Mouse (Mus musculus) urinary bladder, adult 18-20 months (tissue): ENCODE measurements at regions not wholly inside any gene's neighbourhood (a gene's known extent, or its start where the extent isn't known, plus 50 kb on each side); places are given as distances from the start of the nearest gene placed in this dataset.

Source experiments
- DNase-seq, 2 experiments: peaks; one replicate each; pipeline ENCODE4 v3.0.0; 2022; ENCODE audit warnings: low spot score in 2 of 2, mixed read lengths in 2 of 2

DNA sequence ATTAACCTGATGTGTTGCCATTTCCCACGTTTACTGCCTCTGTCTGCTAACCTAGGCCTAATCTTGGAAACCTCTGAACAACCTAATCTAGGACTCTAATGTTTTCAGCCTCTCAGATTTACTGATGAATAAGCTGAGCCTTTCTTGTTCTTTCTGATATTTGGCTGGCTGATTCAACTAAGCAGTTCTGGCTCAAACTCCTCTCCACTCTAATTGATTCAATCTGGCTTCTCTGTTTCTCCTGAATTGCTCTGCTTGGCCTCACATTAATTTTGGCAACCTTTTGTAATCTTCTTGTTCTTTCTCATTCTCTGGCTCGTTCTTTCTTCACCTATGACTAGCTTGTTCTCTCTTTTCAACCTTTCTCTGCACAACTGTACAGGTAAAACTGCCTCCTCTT, 1561.2 kb upstream of the Zeb2 start:
- DNase-seq, result no peak

DNA sequence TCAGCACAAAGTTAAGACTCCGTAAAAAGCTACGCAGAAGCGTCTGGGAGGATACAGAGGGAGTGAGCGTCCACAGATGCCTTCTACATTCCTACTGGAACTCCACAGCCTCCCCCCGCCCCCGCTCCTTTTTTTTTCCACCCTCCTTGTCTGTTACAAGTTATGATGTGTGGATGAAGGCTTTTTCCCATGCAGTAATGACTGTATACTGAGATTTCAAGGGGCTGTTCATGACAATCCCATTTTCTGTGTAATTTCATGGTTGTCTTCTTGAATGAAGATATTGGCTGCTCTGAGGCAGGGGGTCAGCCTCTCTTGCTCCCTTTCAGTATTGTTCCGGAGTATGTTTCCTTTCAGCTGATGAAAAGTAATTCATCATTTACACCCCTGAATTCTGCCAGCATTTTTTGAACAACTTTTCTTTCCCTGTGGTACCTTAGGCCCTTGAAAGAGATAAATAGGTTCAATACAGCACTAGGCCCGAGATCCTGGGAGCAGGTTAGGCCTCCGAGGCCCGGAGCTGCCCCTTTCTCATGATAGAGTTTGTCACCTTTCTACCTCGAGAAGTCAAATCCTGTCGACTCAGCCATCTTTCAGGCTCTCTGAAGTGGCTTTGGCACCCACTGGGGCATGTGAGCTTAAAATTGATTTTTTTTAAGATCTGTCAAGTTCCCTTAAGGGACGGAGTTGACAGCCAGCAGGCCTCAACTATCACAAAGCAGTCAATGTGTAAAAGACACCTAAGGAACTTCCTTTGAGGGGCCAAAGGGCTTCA, 1552.5 kb upstream of the Zeb2 start:
- DNase-seq, result no peak

DNA sequence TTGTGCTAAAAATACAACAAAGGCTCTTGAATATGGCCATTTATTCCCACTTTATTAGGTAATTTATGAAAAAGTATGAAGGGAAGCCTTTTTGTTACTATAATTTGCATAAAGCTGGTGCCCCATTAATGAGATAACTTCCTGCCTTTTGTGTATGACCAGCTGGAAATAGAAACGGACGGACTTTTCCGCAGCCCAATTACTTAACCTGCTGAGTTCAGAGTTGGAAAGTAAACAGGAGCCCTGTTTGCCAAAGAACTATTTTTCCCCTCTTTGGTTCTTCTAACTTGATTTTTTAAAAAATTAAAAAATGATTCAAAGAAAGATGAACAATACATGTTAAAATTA, 1549.8 kb upstream of the Zeb2 start:
- no peak for DNase-seq

DNA sequence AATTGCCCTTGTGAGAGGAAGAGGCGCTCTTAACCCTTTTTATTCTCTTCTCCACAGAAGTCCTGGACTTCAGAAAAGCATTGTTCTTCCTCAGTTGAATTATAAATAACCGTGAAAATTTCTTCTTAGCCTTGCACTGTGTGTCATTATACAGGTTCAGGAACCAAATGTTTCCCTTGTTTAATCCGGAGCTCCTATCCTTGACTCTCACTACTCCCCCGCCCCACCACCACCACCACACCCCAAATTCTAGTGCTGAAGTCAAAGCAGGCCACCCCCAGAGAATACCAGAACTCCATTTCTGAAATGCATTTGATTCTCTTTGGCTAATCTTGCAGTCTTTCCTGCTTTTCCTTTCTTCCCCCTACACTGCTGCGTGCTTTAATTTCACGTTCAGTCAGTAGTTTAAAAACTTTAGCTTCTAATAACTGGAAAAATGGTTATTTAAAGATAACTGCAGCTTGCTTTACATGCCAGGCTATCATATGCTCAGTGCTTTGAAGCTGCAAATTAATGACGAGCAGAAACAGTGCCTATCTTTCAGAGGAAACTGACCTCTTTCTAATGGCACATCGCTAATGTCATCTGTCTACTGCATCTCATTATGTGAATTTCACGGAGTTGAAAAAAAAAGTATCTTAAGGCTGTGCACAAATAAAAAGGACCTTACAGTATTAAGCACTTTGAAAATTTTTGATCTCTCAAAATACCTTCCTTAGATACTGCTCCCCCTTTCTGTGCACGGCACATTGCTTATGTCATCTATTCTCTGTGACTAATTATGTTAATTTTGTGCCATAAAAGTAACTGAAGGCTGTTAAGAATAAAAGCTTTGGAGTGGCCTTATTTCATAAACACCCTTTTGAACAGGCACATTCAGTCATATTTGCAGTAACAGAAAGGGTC, 1549.1 kb upstream of the Zeb2 start:
- DNase-seq, result no peak

DNA sequence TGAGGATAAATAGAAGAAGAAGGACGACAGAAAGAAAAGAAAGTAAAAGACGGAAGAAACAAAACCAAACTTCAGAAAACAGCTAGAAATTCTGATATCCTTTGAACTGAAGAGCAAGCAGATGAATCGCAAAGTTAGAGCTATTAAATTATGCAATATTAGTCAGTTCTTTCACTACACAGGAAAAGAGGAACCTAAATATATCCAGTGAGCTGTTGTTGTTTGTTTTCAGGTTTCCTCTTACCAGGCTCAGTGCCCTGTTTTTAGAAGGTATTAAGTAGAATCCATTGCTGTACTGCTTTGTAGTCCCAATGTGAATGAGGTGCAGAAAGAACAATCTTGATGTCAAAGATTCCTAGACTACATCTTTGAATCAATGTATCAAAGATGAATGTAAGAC, 1544.7 kb upstream of the Zeb2 start:
- DNase-seq, result no peak

DNA sequence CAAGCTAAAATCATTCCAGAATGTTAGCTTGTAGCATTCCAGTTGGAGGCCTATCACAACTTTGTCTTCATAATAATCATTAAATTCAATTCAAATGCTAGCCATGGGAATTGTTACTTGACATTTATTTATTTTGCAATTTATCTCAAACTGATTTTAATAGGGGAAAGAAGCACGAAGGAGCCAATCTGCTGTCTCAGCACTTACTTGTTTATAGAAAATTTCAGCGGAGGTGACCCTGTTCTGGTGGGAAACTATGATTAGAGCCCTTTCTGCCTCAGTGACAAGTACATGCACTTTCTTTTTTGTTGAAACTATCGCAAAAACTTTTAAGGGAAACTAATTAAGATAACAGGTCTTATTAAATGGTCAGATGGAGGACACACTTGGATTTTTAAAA, 1543.4 kb upstream of the Zeb2 start:
- no peak for DNase-seq

DNA sequence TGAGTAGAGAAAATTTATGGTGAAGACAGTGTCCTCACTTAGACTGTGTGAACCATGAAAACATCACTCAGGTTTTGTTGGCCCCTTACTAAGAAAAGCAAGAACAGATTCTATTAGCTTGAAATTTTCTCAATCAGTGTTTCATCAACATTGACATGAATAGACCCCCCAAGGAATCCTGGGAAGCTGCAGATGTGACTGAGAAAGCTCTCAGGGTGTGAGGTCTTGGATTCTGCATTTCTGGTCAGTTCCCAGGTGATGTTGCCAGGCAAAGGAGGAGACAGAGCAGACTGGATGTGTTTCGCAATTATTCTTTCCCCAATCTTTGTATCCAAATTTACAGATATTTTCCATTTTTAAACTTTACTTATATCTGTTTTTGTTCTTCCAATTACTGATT, 1538.1 kb upstream of the Zeb2 start:
- no peak for DNase-seq

DNA sequence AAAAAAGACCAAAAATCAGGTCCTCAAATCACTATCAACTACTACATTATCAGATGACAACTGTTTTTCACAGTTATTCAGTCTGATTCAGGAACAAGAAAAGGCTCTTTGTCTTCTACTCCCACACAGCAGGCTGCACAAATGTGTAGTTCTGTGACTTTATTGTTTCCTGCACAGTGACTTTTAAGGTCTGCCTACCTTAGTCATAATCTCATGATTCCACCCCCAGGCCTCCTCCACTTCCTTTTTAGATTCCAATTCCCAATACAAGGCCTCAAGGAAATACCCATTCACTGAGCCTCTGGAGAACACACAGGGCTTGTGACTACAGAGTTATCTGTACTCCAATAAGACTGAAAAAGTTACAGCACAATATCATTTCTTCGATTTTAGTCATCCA, 1535.4 kb upstream of the Zeb2 start:
- no peak for DNase-seq

DNA sequence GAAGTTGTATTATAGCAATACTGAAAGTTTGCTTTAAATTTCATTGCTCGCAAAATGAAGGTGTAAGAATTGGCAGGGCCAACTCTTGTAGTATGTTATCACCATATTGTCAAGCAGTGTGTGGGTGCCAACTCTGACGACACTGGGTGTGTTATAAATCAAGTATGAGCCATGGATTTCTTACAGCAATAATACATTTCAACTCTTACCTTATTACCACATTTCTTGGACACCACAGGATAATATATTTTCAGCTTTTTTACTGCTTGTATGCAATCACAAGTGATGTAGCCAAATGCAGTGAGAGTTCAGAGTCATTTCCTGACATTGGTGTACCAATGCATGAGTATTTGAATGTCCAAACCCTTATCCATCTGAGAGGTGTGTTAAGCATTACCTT, 1529.2 kb upstream of the Zeb2 start:
- no peak for DNase-seq

DNA sequence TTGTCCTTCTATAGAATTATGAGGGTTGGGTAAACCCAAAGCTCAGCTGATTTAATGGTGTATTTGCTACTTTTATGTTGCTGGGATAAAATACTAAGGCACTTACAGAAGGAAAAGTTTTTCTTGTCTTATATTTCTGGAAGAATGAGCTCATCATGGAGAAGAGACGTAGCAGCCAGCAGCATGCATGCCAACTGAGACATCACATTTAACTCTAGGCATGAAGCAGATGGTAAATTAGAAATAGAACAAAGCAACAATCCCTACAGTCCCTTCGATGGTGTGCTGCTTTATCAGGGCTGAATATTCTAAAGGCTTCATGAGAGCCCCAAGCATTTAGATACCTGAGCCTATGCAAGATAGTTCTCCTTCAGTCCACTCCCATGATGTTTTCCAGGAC, 1492.0 kb upstream of the Zeb2 start:
- DNase-seq, result no peak

DNA sequence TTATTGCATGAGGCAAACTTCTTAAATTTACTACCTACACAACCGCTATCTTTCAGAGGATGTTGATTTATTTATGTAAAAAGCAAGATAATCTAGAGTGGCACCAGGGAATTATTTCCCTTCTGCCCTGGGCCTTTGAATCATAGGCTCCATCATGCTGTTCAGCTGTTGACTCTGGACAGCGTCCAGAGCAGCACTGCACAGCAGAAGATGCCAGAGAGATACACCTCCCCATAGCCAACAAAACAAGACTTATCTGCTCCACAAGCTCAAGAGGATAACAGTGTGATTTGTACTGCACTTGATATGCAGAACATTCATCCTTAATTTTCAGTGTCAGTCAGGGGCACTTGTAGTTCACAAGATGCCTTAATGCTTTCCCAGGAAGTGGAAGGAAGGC, 1464.6 kb upstream of the Zeb2 start:
- no peak for DNase-seq

DNA sequence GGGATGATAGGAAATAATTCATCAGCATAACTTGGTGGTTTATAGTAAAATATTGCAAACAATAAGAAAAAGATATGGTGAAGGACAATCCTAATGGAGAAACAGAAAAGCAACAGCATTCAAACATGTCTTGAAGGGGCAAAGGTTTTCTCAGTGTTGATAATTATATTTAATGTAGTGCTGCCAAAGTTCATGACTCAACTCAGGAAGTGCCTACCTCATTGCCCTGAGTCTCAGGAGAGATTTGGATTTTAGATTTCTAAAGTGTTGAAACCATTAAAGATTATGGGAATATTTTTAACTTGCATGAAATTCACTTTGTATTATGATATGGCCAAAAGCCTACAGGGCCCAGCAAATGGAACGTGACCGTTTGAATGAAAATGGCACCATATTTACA, 1453.2 kb upstream of the Zeb2 start:
- DNase-seq, result no peak

DNA sequence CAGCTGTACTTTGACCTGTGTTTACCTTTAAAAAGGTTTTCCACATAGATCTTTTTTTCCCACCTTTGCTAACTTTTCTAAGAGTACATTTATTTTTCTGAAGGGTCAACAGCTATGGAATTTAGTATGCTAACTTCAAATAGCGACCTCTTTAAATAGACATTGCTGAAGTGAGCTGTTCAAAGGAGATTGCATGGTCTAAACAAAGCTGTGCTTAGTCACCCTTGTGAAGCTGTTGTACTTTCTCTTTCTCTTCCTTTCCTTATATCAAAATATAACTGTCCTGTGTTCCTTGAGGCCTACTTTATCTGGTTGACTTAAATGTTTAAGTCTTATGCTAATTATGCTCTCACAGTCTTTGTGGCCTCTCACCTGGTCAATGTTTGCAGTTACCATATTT, 1416.2 kb upstream of the Zeb2 start:
- DNase-seq, result no peak

DNA sequence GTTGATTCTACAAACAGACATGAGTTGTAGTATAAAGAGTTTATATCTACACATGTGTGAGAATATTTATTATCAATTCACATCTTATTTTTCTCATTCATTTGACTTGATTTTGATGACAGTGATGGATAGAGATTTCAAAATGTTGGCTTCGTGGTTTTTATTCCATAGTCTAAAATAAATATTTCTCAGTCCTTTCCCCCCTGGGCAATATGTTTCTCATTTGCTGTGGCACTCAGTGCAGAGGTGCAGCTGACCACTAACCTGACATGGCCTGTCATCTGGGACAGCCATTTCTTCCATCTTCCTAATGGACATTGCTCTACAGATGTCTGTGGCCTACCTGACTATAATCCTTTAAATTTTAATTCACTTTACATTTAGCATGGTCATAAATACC, 1413.5 kb upstream of the Zeb2 start:
- DNase-seq, result no peak

DNA sequence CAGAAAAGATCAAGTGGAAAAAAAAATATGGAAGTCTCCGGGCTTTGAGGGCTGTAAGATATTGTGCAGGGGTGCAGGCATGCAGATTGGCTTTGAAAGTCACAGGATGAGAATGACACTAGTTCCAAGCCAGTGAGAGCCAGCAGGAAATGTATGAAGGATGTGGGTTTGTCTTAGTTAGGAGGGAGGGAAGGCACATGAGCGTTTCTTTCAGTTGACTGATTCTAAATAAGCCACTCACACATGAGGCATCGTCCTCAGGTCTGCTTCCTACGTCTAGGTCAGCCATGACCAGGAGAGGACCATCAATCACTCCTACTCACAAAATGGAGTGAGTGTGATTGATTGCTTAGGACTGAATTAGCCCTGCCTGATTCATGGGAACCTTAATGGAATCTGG, 1408.0 kb upstream of the Zeb2 start:
- DNase-seq, result no peak

DNA sequence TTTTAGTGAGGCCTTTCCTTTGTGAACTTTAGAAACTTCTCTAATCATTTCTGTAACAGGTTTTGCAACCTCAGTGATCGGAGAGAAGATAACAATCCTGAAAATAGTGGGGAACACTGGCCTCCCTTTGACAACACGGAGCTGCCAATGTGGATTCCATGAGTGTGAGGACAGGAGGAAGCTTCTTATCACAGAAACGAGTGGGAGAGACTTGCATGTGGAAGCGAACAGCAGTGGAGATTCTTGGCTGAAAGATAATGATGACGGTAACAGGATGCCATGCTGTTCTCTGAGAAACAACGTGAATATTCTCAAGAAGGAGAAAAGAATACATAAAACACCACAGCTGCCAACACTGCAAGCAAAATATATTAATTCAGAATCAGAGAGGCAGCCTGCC, 1407.4 kb upstream of the Zeb2 start:
- DNase-seq, result no peak

DNA sequence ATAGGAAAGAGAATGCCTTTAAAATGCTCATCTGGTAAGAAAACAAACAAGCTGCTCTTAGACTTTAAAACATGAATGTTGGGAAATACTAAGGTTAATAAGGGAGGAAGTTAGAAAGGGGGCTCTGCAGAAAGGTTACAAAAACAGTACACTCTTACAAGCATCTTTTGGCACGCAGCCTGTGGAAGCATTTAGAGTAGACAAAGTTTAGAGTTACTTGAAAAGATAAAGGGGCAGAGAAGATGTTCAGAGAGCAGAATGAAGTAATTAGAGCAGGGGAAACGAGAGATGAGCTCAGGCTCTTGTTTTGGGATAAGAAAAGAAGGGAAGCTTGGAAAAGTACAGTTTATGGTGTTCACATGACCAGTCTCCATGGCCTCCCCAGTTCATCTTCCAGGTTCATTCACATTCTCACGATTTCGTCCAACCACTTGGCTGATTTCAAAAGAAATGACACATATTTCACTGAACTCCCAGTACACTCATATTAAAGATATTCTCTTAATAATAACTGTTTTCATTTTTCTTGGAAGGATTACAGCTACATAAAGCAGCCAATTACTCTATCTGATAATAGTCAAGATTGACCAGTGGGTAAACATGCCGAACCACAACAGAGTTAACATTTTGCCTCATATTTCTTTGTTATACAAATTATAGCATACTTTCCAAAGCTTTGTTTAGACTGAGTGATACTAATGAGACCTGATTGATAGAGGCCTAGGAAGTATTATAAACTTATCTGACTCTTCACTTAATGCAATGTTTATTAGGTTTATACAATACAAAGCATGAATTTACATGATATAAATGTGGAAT, 1404.2 kb upstream of the Zeb2 start:
- DNase-seq, result peak in 1 of 2 experiments; percentile 1

DNA sequence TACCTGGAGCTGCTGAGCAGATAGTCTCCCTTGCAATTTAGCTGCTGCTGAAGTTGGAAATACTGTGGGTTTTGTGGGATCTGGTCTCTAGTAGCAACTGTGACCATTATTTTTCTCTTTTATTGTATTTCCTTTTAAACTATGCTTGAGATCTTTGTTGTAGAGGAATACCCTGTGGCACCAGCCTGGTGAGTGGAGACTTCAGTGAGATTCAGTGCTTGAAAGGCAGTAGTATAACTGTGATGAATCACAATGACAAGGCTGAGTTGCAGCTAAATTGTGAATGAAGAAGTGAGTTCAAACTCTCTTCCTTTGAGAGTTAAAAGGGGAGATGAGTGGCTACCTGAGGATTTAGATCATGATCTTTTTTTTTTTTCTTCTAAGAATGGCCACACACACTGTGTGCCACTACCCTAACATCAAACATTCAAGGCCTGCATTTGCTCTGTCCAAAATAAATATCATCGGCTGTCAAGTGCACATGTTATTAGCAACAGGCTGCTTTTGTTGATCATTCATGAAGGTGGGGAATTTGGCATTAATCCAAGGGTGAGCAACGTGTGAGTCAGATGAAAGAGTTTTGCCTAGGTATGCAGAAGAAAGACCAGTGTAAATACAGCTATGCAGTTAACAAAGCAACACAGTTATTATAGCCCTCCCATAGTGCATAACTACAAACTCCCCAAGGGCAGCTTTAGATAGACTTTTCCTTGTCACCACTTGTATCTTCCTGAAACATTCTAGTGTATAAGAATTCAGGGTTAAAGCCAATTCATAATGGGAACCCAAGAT, 1395.2 kb upstream of the Zeb2 start:
- no peak for DNase-seq

DNA sequence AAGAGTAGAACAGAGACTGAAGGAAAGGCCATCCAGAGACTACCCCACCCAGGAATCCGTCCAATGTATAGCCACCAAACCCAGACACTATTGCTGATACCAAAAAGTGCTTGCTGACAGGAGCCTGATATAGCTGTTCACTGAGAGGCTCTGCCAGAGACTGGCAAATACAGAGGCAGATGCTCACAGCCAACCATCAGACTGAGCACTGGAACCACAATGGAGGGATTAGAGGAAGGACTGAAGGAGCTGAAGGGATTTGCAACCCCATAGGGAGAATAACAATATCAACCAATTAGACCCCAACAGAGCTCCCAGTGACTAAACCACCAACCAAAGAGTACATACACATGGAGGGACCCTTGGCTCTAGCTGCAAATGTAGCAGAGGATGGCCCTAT, 1389.8 kb upstream of the Zeb2 start:
- DNase-seq, result no peak

DNA sequence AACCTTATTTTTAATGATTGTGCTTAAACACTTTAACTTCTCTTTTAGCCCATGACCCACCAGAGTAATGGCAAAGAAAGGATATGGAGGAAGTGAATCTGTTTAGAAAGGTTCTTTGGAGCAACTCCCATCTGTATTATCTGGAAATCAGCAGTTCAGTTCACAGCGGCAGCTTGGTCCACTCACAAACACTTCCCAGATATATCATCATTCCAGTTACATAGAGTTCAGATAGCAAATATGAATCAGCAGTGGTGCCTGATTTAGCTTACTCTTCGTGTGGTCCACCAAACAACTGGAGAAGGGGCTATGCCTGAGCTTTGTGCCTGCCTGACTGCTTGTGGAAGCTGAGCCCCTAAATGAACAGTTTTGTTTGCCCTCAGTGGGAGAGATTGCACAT, 1385.9 kb upstream of the Zeb2 start:
- DNase-seq, result no peak

DNA sequence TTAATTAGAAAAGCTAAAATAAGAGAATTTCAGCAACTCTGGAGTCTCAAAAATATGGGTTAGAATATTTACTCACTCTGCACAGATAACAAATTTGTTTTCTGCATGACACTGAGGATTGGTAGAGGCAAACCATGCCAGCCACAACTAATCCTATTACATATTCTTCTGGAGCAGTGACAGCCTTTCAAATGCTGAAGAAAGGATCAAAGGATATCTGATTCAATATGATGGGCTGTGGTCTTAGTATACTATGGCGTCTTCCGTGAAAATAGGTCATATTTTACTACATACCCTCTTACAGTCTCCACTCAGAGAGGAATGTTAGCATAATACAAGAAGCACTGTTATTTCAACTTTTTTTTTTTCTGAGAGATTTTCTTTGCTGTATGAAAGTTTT, 1375.1 kb upstream of the Zeb2 start:
- no peak for DNase-seq

DNA sequence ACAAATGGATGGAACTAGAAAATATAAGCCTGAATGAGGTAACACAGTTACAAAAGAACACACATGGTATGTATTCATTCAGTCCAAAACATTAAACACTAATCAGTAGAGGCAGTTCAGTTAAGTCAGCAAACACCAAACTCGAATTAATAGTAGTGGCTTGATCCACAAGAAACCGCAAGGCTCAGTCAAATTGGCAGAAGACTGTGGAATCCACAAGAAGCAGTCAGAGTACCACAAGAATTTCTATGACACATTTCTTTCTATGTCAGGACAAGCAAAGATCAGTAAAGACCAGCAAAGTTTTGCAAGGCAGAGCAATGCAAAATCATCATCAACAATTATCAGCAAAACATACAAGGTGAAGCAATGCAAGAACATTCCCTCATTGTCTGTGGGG, 1373.9 kb upstream of the Zeb2 start:
- DNase-seq, result no peak
